Mouse (Mus musculus) bone marrow macrophage, adult 2 months (primary cell): ENCODE measurements around the gene Csf3r. TPM values are rescaled to one million over a fixed set of nuclear protein-coding genes. Genes with fewer than 3 reads are reported as not detected.
A peak's percentile ranks its signal among the peaks of the same experiment; 100 is the strongest.

Experiments
- H3K27ac ChIP-seq: 2 replicates; pipeline ENCODE4 v1.5.1; 2012; ENCODE audit warnings: low read depth, low read length; ENCODE audit not compliant: insufficient read depth
- H3K4me1 ChIP-seq: 2 replicates; pipeline ENCODE4 v1.6.1; 2012; ENCODE audit warnings: low read length; ENCODE audit not compliant: control insufficient read depth, insufficient read depth
- H3K4me3 ChIP-seq: 2 replicates; pipeline ENCODE4 v1.5.1; 2012; ENCODE audit warnings: mild to moderate bottlenecking, low read length, moderate library complexity; ENCODE audit not compliant: insufficient read depth
- CTCF ChIP-seq: IDR thresholded peaks from 2 replicates; pipeline ENCODE4 v1.5.1; 2012; ENCODE audit warnings: low read depth, mild to moderate bottlenecking, low read length, moderate library complexity
- POLR2A ChIP-seq: IDR thresholded peaks from 2 replicates; pipeline ENCODE4 v1.6.1; 2012; ENCODE audit warnings: mild to moderate bottlenecking, low read depth, low read length, borderline replicate concordance
- polyA plus RNA-seq: library from polyadenylated mRNA; stranded (reverse); fragments of >200 nt; gene quantifications from 2 replicates; pipeline ENCODE4 v1.2.4, GENCODE M21; 2012; ENCODE audit not compliant: missing spikeins, insufficient read depth, insufficient read length

Csf3r gene
- polyA plus RNA-seq, 1 experiment: 112 TPM

DNA sequence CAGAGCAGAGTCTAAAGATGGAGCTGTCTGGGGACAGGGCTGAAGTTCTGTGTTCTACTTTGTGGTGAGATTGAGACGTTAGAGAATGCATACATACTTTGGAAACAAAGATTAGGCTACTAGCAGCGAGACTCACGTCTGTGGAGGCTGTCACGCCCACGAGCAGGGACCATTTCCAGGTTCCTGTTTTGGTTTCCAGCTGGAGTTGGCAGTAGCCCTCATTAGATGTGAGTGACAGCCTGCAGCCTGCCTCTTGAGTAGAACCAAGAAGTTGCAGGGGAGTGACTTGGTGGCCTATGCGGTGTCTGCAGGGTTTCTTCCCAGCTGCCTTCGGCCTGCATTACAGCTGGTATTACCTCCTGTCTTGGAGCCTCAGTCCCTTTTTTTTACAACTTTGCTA lies 27.3 kb downstream of the Csf3r start:
- Histone ChIP-seq H3K4me1 (peaks cover 25% of the 10 kb centered on the region), H3K4me3 (no peak overlapping the region), H3K27ac (peak overlapping the region; percentile 11; the same call in 1 of the 2 replicates)
- TF ChIP-seq CTCF: no peak
- TF ChIP-seq POLR2A: no peak

GRCm38 (mm10) chr4:126057207-126058133 lies 33.1 kb downstream of the Csf3r start:
- Histone ChIP-seq H3K4me1 (peaks cover 10% of the 10 kb centered on the region), H3K4me3 (peak overlapping the region; percentile 94), H3K27ac (peak overlapping the region; percentile 21; the same call in 1 of the 2 replicates)
- TF ChIP-seq POLR2A: no peak
- TF ChIP-seq CTCF: no peak

- H3K4me3 ChIP-seq: peak within 1 kb of the TSS; percentile 94
- TF ChIP-seq CTCF (no peak), POLR2A (no peak)
- peak within 1 kb of the TSS; percentile 21; the same call in 1 of the 2 replicates for H3K27ac ChIP-seq
- H3K4me1 ChIP-seq: peaks cover 19% of the 10 kb centered on the region
Measured at GRCm38 (mm10) chr4:126058134-126058996, 34.0 kb downstream of the Csf3r start, which contains the start of gene Oscp1. Gene Oscp1 (plus strand): TSS chr4:126058565.

GRCm38 (mm10) chr4:126058997-126059362 lies 34.6 kb downstream of the Csf3r start:
- H3K4me1 ChIP-seq: peaks cover 20% of the 10 kb centered on the region
- no peak for TF ChIP-seq POLR2A
- TF ChIP-seq CTCF: no peak
- no peak overlapping the region for H3K27ac ChIP-seq
- peak overlapping the region; percentile 94 for H3K4me3 ChIP-seq

GRCm38 (mm10) chr4:126062856-126063255 lies 38.5 kb downstream of the Csf3r start:
- TF ChIP-seq CTCF (no peak), POLR2A (no peak)
- Histone ChIP-seq H3K27ac (no peak overlapping the region), H3K4me1 (peaks cover 24% of the 10 kb centered on the region), H3K4me3 (no peak overlapping the region)

DNA sequence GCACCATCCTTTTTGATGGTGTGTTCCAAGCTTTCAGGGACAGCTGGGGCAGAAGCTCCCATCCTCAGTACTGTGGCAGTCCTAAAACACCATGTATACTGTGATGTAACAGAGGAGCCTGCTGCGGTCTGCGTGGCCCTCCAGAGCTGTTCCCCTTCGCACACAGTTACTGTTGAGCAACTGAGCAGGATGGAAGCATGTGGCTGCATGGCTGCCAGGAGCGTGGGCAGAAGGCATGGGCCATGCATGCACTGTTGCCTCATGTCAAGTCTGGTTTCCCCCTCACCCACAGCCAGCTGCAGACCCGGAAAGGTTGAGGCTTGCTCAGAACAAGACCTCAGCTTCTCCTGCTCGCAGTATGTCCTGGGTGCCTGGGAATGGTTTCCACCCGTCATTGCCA lies 40.9 kb downstream of the Csf3r start:
- no peak overlapping the region for H3K27ac ChIP-seq
- H3K4me1 ChIP-seq: peaks cover 23% of the 10 kb centered on the region
- TF ChIP-seq POLR2A (no peak), CTCF (no peak)
- H3K4me3 ChIP-seq: no peak overlapping the region

DNA sequence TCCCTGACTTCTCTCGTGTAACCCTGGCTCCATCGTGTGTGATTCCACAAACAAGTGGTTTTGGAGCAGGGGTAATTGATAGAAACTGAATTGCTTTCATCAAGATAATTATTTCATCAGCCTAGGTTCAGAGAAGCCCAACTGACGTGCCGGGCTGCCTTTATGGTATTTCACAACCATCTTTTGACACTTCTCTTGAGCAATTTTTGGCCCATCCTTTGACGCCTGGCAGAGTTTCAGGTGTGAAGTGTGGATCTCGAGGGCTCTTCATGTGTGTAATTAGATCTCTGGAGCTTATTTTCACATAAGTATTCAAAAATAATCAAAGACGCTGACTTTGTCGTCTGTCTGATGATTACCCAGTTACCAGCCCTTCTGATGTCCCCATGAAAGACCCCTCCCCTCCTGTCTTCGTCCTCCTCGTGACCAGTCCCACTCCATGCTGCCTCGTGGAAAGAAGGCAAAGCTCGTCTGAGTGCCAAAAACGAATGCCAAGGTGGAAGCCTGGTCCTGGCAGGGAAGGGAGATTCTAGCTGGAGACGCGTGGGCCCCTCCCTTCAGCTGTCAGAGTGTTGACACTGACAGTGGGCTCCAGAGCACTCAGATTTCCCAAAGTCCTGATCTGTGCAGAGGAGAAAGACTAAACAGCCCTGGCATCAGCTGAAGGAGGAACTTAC lies 43.2 kb downstream of the Csf3r start:
- no peak overlapping the region for H3K27ac ChIP-seq
- H3K4me1 ChIP-seq: peaks cover 19% of the 10 kb centered on the region
- no peak for TF ChIP-seq CTCF
- no peak for TF ChIP-seq POLR2A
- no peak overlapping the region for H3K4me3 ChIP-seq

DNA sequence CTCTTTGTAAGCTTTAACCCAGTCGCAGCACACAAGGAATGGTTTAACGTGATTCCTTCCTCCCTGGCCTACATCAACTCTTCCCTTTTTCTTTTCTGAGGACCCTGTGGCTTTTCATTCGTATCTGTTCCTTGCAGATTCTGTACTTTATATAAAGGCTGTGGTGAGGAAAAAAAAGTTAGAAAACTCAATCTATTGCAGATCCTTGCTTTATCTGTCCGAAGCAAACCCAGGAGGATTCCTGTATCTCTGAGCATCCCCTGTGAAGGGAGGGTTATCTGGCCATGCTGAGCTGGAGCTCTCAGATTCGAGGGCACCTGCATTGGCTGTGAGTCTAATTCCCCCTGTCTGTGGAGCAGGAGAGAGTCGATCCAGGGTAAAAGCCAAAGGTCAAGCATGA lies 44.5 kb downstream of the Csf3r start:
- no peak for TF ChIP-seq POLR2A
- TF ChIP-seq CTCF: no peak
- Histone ChIP-seq H3K27ac (no peak overlapping the region), H3K4me3 (no peak overlapping the region), H3K4me1 (peaks cover 10% of the 10 kb centered on the region; the same call in 1 of the 2 replicates)

DNA sequence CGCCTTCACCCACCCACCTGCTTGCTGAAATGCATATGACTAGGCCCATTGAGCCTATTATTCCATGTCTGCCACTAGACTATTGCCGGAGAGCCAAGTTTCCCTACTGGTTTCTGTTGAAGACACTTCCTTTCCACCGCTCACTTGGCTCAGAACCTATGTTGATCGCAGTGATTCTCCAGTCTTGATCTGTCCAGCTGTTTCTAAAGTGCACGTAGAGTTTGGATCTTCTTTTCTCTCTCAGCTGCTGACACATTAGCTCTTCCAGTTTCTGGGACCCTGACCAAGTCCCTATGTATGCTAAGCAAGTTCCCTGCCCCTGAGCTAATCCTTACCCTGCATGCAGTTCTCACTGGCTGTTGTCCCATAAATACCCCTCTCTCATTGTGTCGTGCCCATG lies 53.5 kb downstream of the Csf3r start:
- TF ChIP-seq CTCF (no peak), POLR2A (no peak)
- Histone ChIP-seq H3K27ac (no peak overlapping the region), H3K4me1 (no peaks in the 10 kb centered on the region), H3K4me3 (no peak overlapping the region)

DNA sequence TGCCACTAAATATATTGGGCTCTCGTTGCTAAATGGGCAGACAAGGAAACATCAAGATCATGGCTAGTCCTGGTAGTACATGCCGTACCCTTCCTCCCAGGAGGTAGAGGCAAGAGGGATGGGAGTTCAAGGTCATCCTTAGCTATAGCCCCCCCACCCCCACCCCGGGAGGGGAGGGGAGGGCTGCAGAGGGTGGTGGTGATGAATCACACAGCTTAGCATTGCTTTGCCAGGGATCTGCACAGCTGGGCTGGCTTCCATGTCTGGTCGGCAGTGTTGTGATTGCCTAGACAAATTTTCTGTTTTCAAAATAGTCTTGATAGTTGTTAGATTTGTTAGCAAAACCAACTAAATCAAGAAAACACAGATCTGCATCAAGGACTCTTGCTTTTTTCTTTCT lies 54.9 kb downstream of the Csf3r start:
- no peak overlapping the region for H3K27ac ChIP-seq
- H3K4me1 ChIP-seq: no peaks in the 10 kb centered on the region
- TF ChIP-seq POLR2A (no peak), CTCF (no peak)

More for the DNA sequence above, 54.9 kb downstream of the Csf3r start:
- H3K4me3 ChIP-seq: no peak overlapping the region
